Mouse (Mus musculus) cerebellum, adult 8-10 months (tissue): ENCODE data around the gene Sycp2.

ENCODE experiments used
- DNase-seq: peaks from one replicate; pipeline ENCODE4 v3.0.0; 2022

Gene Sycp2

GRCm38 (mm10) chr2:178407053-178407815, at the start of gene Sycp2:
Gene Sycp2, minus strand, starts transcription at chr2:178407685.
- no peak for DNase-seq

GRCm38 (mm10) chr2:178454664-178455516, 47.4 kb upstream of the Sycp2 start:
- DNase-seq, result no peak

GRCm38 (mm10) chr2:178450961-178451360, 43.5 kb upstream of the Sycp2 start:
- no peak for DNase-seq

GRCm38 (mm10) chr2:178450236-178450635, 42.8 kb upstream of the Sycp2 start:
- no peak for DNase-seq

- no peak for DNase-seq
These were observed 41.9 kb upstream of the Sycp2 start for GRCm38 (mm10) chr2:178449386-178449785.

GRCm38 (mm10) chr2:178437311-178437710, 29.8 kb upstream of the Sycp2 start:
- DNase-seq, result no peak

GRCm38 (mm10) chr2:178433903-178434302, 26.4 kb upstream of the Sycp2 start:
- DNase-seq, result no peak

GRCm38 (mm10) chr2:178433495-178433894, 26.0 kb upstream of the Sycp2 start:
- DNase-seq, result no peak

GRCm38 (mm10) chr2:178430231-178430630, 22.7 kb upstream of the Sycp2 start, which contains the start of gene Cdh26:
Gene Cdh26, plus strand, starts transcription at chr2:178430531.
- no peak for DNase-seq

- DNase-seq, result no peak
These were observed 21.9 kb upstream of the Sycp2 start for GRCm38 (mm10) chr2:178429426-178429825.

GRCm38 (mm10) chr2:178428676-178429075, 21.2 kb upstream of the Sycp2 start:
- no peak for DNase-seq

GRCm38 (mm10) chr2:178428183-178428582, 20.7 kb upstream of the Sycp2 start:
- DNase-seq, result no peak

GRCm38 (mm10) chr2:178427181-178427580, 19.7 kb upstream of the Sycp2 start:
- DNase-seq, result no peak

- no peak for DNase-seq
These were observed 18.7 kb upstream of the Sycp2 start for GRCm38 (mm10) chr2:178426229-178426628.

- DNase-seq, result no peak
These were observed 15.7 kb upstream of the Sycp2 start for GRCm38 (mm10) chr2:178423223-178423622.

GRCm38 (mm10) chr2:178422186-178422585, 14.7 kb upstream of the Sycp2 start:
- no peak for DNase-seq

GRCm38 (mm10) chr2:178421603-178422002, 14.1 kb upstream of the Sycp2 start:
- DNase-seq, result no peak

- no peak for DNase-seq
These were observed 13.1 kb upstream of the Sycp2 start for GRCm38 (mm10) chr2:178420576-178420975.

- DNase-seq, result no peak
These were observed 9.5 kb upstream of the Sycp2 start for GRCm38 (mm10) chr2:178416970-178417369.

GRCm38 (mm10) chr2:178416427-178416826, 8.9 kb upstream of the Sycp2 start:
- no peak for DNase-seq

GRCm38 (mm10) chr2:178415150-178415448, 7.6 kb upstream of the Sycp2 start:
- DNase-seq, result no peak

- DNase-seq, result peak; percentile 18
These were observed 7.0 kb upstream of the Sycp2 start, which contains the start of the genes Ppp1r3d and Fam217b for GRCm38 (mm10) chr2:178414261-178415149. Gene Ppp1r3d, minus strand, starts transcription at chr2:178414472. Gene Fam217b, plus strand, starts transcription at chr2:178414524.
